Mouse (Mus musculus) heart, embryonic 13.5 days (tissue): ENCODE data around the gene Iqgap2. TPM values are rescaled to one million over a fixed set of nuclear protein-coding genes. Genes with fewer than 3 reads are reported as not detected.

Experiments
- ATAC-seq: fragments of 200-750 bp; cut with Nextera tagmentation; 2 replicates; pipeline ENCODE4 v1.8.0; 2017; ENCODE audit warnings: moderate TSS enrichment; ENCODE audit not compliant: insufficient number of reproducible peaks, low FRiP score, low TSS enrichment; ENCODE audit errors: extremely low read depth
- H3K27ac ChIP-seq: fragments of 300-500 bp; sonication (generic); replicated peaks from 2 replicates; pipeline ENCODE4 v1.5.1; 2015; ENCODE audit warnings: moderate library complexity, mild to moderate bottlenecking, inconsistent platforms
- H3K27me3 ChIP-seq: fragments of 300-500 bp; sonication (generic); replicated peaks from 2 replicates; pipeline ENCODE4 v1.6.1; 2015; ENCODE audit warnings: mild to moderate bottlenecking, inconsistent platforms
- H3K36me3 ChIP-seq: fragments of 300-500 bp; sonication (generic); 2 replicates; pipeline ENCODE4 v1.6.1; 2015; ENCODE audit warnings: mild to moderate bottlenecking, inconsistent platforms
- H3K4me1 ChIP-seq: fragments of 300-500 bp; sonication (generic); 2 replicates; pipeline ENCODE4 v1.6.1; 2015; ENCODE audit warnings: inconsistent platforms
- H3K4me2 ChIP-seq: fragments of 300-500 bp; sonication (generic); 2 replicates; pipeline ENCODE4 v1.6.1; 2015; ENCODE audit warnings: inconsistent platforms, mild to moderate bottlenecking, moderate library complexity
- H3K4me3 ChIP-seq: fragments of 300-500 bp; sonication (generic); 2 replicates; pipeline ENCODE4 v1.5.1; 2015; ENCODE audit warnings: moderate library complexity, mild to moderate bottlenecking, inconsistent platforms
- H3K9ac ChIP-seq: fragments of 300-500 bp; sonication (generic); 2 replicates; pipeline ENCODE4 v1.6.1; 2015; ENCODE audit warnings: inconsistent platforms, mild to moderate bottlenecking, moderate library complexity
- H3K9me3 ChIP-seq: fragments of 300-500 bp; sonication (generic); 2 replicates; pipeline ENCODE4 v1.6.1; 2016; ENCODE audit warnings: inconsistent platforms
- WGBS: fragments of 180-500 bp; shearing (Covaris S2); methylation state at CpG from one replicate; pipeline ENCODE4 v1.1.7; 2015; ENCODE audit warnings: mixed read lengths; 5-methylcytosine and 5-hydroxymethylcytosine counted together
- polyA plus RNA-seq: library from polyadenylated mRNA; unstranded; fragments of >200 nt; fragmentation: Nextera tagmentation; extraction: Ambion mirVana; gene quantifications from 2 replicates; pipeline ENCODE4 v1.2.1, GENCODE M21; 2015

Gene Iqgap2
- polyA plus RNA-seq, 1 experiment from 2014 or later = 3.6 TPM

- H3K4me1 ChIP-seq = peaks cover 26% of the 10 kb centered on the region
- H3K4me3 ChIP-seq = no peak overlapping the region
- H3K9ac ChIP-seq = no peak overlapping the region
- peak overlapping the region; percentile 43 for H3K27ac ChIP-seq
- no peaks in the 10 kb centered on the region for H3K27me3 ChIP-seq
- no peaks in the 10 kb centered on the region for H3K36me3 ChIP-seq
- 47% methylated on average over 4 of the region's 4 CpGs for WGBS
- ATAC-seq = no peak
- no peaks in the 10 kb centered on the region for H3K9me3 ChIP-seq
- H3K4me2 ChIP-seq = no peak overlapping the region
These were observed 244.5 kb downstream of the Iqgap2 start for GRCm38 (mm10) chr13:95647248-95647647.

GRCm38 (mm10) chr13:95646687-95647111, 245.0 kb downstream of the Iqgap2 start:
- Histone ChIP-seq H3K4me1 (peaks cover 26% of the 10 kb centered on the region), H3K4me2 (no peak overlapping the region), H3K27ac (peak overlapping the region; percentile 43; the same call in 1 of the 2 replicates), H3K27me3 (no peaks in the 10 kb centered on the region), H3K36me3 (no peaks in the 10 kb centered on the region), H3K9me3 (no peaks in the 10 kb centered on the region), H3K4me3 (no peak overlapping the region), H3K9ac (no peak overlapping the region)
- ATAC-seq = no peak
- WGBS = 50% methylated on average over 9 of the region's 9 CpGs

- Histone ChIP-seq H3K27me3 (no peaks in the 10 kb centered on the region), H3K4me3 (no peak overlapping the region), H3K36me3 (no peaks in the 10 kb centered on the region), H3K4me1 (peaks cover 47% of the 10 kb centered on the region), H3K9ac (no peak overlapping the region), H3K27ac (peak overlapping the region; percentile 61), H3K9me3 (no peaks in the 10 kb centered on the region), H3K4me2 (peak overlapping the region; percentile 50)
- ATAC-seq = no peak
- WGBS = 38% methylated on average over 7 of the region's 7 CpGs
These were observed 248.0 kb downstream of the Iqgap2 start for GRCm38 (mm10) chr13:95643740-95644139.

- H3K27me3 ChIP-seq = no peaks in the 10 kb centered on the region
- H3K4me1 ChIP-seq = peaks cover 54% of the 10 kb centered on the region
- H3K4me3 ChIP-seq = no peak overlapping the region
- ATAC-seq = no peak
- no peaks in the 10 kb centered on the region for H3K9me3 ChIP-seq
- no peak overlapping the region for H3K4me2 ChIP-seq
- 79% methylated on average over 17 of the region's 17 CpGs for whole genome bisulfite sequencing
- no peaks in the 10 kb centered on the region for H3K36me3 ChIP-seq
- no peak overlapping the region for H3K9ac ChIP-seq
- H3K27ac ChIP-seq = no peak overlapping the region
These were observed 250.4 kb downstream of the Iqgap2 start for GRCm38 (mm10) chr13:95641061-95641986.

- 76% methylated on average over 1 of the region's 1 CpGs for whole genome bisulfite sequencing
- ATAC-seq = no peak
These were observed 251.3 kb downstream of the Iqgap2 start for GRCm38 (mm10) chr13:95640408-95640807.

GRCm38 (mm10) chr13:95639336-95640116, 252.2 kb downstream of the Iqgap2 start:
- ATAC-seq = no peak
- Histone ChIP-seq H3K4me1 (peaks cover 61% of the 10 kb centered on the region), H3K27me3 (no peaks in the 10 kb centered on the region), H3K9ac (peak overlapping the region; percentile 60), H3K4me2 (no peak overlapping the region), H3K36me3 (no peaks in the 10 kb centered on the region), H3K27ac (peak overlapping the region; percentile 93), H3K9me3 (no peaks in the 10 kb centered on the region), H3K4me3 (no peak overlapping the region)
- WGBS = 55% methylated on average over 15 of the region's 15 CpGs

More at GRCm38 (mm10) chr13:95640408-95640807, 251.3 kb downstream of the Iqgap2 start:
- no peak overlapping the region for H3K27ac ChIP-seq
- no peak overlapping the region for H3K4me2 ChIP-seq
- H3K4me1 ChIP-seq = peaks cover 59% of the 10 kb centered on the region
- no peak overlapping the region for H3K4me3 ChIP-seq
- H3K36me3 ChIP-seq = no peaks in the 10 kb centered on the region
- H3K27me3 ChIP-seq = no peaks in the 10 kb centered on the region
- no peak overlapping the region for H3K9ac ChIP-seq
- H3K9me3 ChIP-seq = no peaks in the 10 kb centered on the region

- no peaks in the 10 kb centered on the region for H3K27me3 ChIP-seq
- no peak for ATAC-seq
- WGBS = 8% methylated on average over 5 of the region's 5 CpGs
- no peaks in the 10 kb centered on the region for H3K9me3 ChIP-seq
- H3K4me1 ChIP-seq = peaks cover 61% of the 10 kb centered on the region
- H3K9ac ChIP-seq = peak overlapping the region; percentile 60
- H3K27ac ChIP-seq = peak overlapping the region; percentile 93
- H3K36me3 ChIP-seq = no peaks in the 10 kb centered on the region
- H3K4me3 ChIP-seq = no peak overlapping the region
- H3K4me2 ChIP-seq = no peak overlapping the region; the same call in 1 of the 2 replicates
These were observed 252.8 kb downstream of the Iqgap2 start for GRCm38 (mm10) chr13:95638894-95639293.

- Histone ChIP-seq H3K4me2 (no peak overlapping the region), H3K4me1 (peaks cover 63% of the 10 kb centered on the region), H3K36me3 (no peaks in the 10 kb centered on the region), H3K9me3 (no peaks in the 10 kb centered on the region), H3K9ac (no peak overlapping the region), H3K27ac (peak overlapping the region; percentile 93), H3K27me3 (no peaks in the 10 kb centered on the region), H3K4me3 (no peak overlapping the region)
- 70% methylated on average over 10 of the region's 10 CpGs for WGBS
- ATAC-seq = no peak
These were observed 254.0 kb downstream of the Iqgap2 start for GRCm38 (mm10) chr13:95637737-95638136.

- 80% methylated on average over 12 of the region's 12 CpGs for WGBS
- Histone ChIP-seq H3K9me3 (no peaks in the 10 kb centered on the region), H3K4me1 (peaks cover 59% of the 10 kb centered on the region), H3K4me3 (no peak overlapping the region), H3K9ac (no peak overlapping the region), H3K36me3 (peaks cover 6% of the 10 kb centered on the region; the same call in 1 of the 2 replicates), H3K27ac (peak overlapping the region; percentile 90), H3K4me2 (no peak overlapping the region), H3K27me3 (no peaks in the 10 kb centered on the region)
- no peak for ATAC-seq
These were observed 256.4 kb downstream of the Iqgap2 start for GRCm38 (mm10) chr13:95635301-95635700.

- H3K9ac ChIP-seq = no peak overlapping the region
- peaks cover 54% of the 10 kb centered on the region for H3K4me1 ChIP-seq
- ATAC-seq = 0 out of 2 replicates have a peak, but pooled peaks have one; percentile 23
These were observed 257.3 kb downstream of the Iqgap2 start for GRCm38 (mm10) chr13:95634451-95634850.

GRCm38 (mm10) chr13:95633384-95633783, 258.3 kb downstream of the Iqgap2 start:
- peak overlapping the region; percentile 90 for H3K27ac ChIP-seq
- H3K4me2 ChIP-seq = no peak overlapping the region
- no peaks in the 10 kb centered on the region for H3K9me3 ChIP-seq
- H3K4me1 ChIP-seq = peaks cover 43% of the 10 kb centered on the region
- WGBS = 68% methylated on average over 2 of the region's 2 CpGs
- H3K4me3 ChIP-seq = no peak overlapping the region
- peaks cover 19% of the 10 kb centered on the region for H3K36me3 ChIP-seq
- ATAC-seq = no peak
- no peak overlapping the region for H3K9ac ChIP-seq
- no peaks in the 10 kb centered on the region for H3K27me3 ChIP-seq

More at GRCm38 (mm10) chr13:95634451-95634850, 257.3 kb downstream of the Iqgap2 start:
- H3K36me3 ChIP-seq = peaks cover 12% of the 10 kb centered on the region
- 17% methylated on average over 2 of the region's 2 CpGs for WGBS
- H3K27ac ChIP-seq = peak overlapping the region; percentile 90
- H3K4me2 ChIP-seq = 0 out of 2 replicates have a peak overlapping the region, but pooled peaks have one; percentile 18
- H3K9me3 ChIP-seq = no peaks in the 10 kb centered on the region
- no peak overlapping the region for H3K4me3 ChIP-seq
- H3K27me3 ChIP-seq = no peaks in the 10 kb centered on the region
